Mouse (Mus musculus) megakaryocyte-erythroid progenitor cell, adult 5-6 weeks (primary cell): ENCODE data around the gene S100a5. TPM values are rescaled to one million over a fixed set of nuclear protein-coding genes. Genes with fewer than 3 reads are reported as not detected.

ENCODE experiments used
- ATAC-seq: replicated peaks from 2 replicates; pipeline ENCODE4 v1.8.0; 2016; ENCODE audit warnings: mild to moderate bottlenecking, inconsistent platforms; ENCODE audit not compliant: severe bottlenecking, poor library complexity, low FRiP score, low TSS enrichment
- total RNA-seq, 2 experiments: library from RNA; stranded (forward) in 1 of 2; stranded (reverse) in 1 of 2; fragments of 200-1000, 215-1000 nt in 1 of 2; fragments of >200 nt in 1 of 2; fragmentation: Nextera tagmentation in 1 of 2; gene quantifications; 2 replicates each; pipeline ENCODE4 v1.2.3; 2014 to 2017

S100a5 gene
- total RNA-seq (2014; fragmentation: Nextera tagmentation) (not detected in 2 replicates), total RNA-seq (2017) (not detected in 2 replicates)

DNA sequence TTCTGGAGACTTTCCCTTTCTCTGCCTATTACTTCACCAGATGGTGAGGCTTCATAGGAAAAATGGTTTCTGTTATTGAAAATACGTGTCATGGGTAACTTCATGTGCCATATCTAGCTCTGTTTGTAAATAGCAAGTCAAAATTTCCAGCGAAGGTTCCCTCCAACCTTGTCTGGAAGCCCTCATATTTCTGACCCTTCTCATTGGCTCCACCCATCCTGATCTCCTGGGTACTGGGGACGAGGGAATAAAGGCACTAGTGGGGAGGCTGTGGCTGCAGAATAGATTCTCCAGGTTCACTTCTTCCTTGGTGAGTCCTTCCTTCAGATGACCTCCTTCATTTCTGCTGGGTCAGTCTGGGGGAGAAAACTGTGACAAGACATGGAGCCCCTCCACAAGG, at the start of gene S100a5:
Gene S100a5, plus strand, starts transcription at position 301 of the 400 bp plus-strand sequence.
- no peak for ATAC-seq

DNA sequence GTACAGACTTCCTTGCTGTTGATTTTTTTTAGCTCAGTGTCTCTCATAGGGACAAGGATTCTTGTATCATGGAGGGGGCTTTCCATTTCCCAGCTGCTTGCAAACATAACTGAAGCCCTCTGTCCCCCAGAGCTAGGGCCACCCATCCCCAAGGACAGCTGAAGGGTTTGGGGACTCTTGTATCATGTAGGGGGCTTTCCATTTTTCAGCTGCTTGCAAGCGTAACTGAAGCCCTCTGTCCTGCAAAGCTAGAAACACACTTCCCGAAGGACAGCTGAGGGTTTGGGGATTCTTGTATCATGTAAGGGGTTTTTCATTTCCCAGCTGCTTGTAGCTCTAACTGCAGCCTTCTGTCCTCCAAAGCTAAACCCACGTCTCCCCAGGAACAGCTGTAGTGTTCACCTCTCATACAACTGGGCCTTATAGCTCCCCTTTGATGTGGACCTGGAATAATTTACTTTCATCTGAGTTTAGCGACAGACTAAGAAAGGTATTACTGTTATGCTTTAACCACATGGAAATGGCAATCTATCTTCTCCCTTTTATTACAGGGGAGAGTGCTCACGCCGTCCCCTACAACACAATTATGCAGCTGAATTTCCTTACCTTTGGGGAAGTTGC, 48.2 kb upstream of the S100a5 start, which contains the start of gene S100a3:
Gene S100a3, plus strand, starts transcription at position 571 of the 621 bp plus-strand sequence.
- no peak for ATAC-seq

- ATAC-seq = no peak
These were observed 33.6 kb upstream of the S100a5 start for GRCm38 (mm10) chr3:90574691-90575090.

GRCm38 (mm10) chr3:90575320-90575719, 33.0 kb upstream of the S100a5 start:
- no peak for ATAC-seq

- no peak for ATAC-seq
These were observed 31.8 kb upstream of the S100a5 start for GRCm38 (mm10) chr3:90576351-90577001.

DNA sequence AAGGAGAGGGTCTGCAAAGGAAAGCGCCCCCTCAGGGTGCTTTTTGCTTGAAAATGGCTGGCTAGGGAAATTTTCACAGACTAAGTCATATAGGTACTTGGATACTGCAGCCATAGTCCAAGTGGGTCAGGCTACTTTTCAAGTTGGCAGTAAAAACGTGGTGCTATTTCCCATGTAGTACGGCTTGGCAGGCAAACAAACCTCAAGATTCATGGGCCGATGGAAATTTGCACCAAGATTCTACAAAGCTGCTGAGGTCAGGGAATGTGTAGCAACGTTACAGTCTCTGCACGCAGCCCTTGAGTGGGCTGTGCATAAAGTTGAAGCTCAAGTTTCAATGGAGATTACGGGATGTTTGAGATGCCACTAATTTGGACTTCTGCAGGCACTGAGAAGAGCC, 28.9 kb upstream of the S100a5 start:
- no peak for ATAC-seq

- ATAC-seq = no peak
These were observed 27.2 kb upstream of the S100a5 start for GRCm38 (mm10) chr3:90581141-90581540.

GRCm38 (mm10) chr3:90582156-90582555, 26.2 kb upstream of the S100a5 start:
- ATAC-seq = no peak

GRCm38 (mm10) chr3:90582556-90582955, 25.8 kb upstream of the S100a5 start:
- no peak for ATAC-seq

GRCm38 (mm10) chr3:90583893-90584292, 24.4 kb upstream of the S100a5 start:
- ATAC-seq = no peak

GRCm38 (mm10) chr3:90585595-90585994, 22.7 kb upstream of the S100a5 start:
- ATAC-seq = peak; percentile 66; the same call in 1 of the 2 replicates

- no peak for ATAC-seq
These were observed 22.2 kb upstream of the S100a5 start for GRCm38 (mm10) chr3:90586016-90586643.

DNA sequence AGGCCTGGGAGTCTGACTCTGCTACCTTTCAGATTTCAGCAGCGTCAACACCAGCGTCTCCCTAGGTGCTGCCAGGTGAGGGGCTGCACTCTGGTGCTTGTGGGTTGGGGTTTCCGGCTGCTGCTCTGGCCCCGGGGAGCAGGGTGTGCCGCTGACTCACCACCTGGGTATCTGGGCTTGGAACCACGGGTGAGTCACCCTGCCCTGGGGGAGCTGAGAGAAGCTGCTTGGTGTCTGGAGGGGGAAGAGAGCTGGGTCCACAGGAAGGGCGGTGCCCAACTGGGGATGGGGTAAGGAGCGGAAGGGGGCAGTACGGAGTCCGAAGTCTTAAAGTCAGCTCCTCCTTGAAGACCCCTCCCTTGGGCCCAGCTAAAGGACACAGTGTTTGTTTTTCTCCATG, 21.4 kb upstream of the S100a5 start:
- ATAC-seq = peak; percentile 43; the same call in 1 of the 2 replicates

DNA sequence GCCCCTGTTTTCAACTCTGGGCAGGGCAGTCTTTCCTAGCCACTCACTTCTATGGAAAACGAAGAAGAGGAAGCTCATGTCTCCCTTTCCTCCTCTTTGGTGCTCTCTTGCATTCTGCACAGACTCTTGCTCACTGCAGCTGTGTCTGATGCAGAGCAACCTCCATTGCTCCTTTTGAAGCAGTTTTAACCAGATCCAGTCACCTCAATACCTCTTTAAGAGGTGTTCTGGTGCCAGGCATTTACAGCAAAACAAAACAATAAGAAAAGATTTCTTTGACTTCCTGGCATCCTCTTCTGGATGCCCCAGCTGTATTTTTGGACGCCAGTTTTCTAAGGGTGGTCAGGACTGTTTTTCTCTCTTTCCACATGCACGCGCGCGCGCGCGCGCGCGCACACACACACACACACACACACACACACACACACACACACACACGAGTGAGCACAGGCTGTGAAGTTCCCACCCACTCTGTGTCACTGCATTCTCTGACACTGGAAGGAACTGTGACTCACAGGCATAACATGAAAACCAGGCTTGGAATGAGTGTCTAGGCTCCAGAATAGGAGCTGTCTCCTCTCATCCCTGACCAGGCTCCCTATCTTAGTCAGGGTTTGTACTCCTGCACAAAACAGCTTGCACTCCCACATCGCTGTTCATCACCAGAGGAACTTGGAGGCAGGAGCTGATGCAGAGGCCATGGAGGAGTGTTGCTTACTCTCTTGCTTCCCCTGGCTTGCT, 20.8 kb upstream of the S100a5 start:
- ATAC-seq = no peak

DNA sequence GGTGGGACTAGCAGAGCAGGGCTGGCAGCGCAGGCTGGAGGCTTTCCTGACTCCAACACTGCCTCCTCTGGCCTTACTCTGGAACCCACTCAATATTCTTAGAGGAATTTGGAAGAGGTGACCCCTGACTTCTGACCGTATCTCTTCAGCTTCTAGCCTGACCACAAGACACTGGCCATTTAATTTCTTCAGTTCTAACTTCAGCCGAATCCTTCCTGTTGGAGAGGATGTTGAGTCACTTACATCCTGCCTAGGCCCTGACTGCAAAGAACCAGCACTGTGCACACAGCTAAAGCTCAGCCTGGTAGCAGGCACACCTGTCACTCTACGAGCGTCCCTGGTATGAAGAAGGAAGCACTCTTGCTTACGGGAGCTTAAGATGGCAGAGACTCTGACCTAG, 18.9 kb upstream of the S100a5 start:
- ATAC-seq = no peak

- no peak for ATAC-seq
These were observed 18.4 kb upstream of the S100a5 start, which contains the start of gene S100a2 for GRCm38 (mm10) chr3:90589947-90590346. Gene S100a2 (plus strand): TSS chr3:90590247.

DNA sequence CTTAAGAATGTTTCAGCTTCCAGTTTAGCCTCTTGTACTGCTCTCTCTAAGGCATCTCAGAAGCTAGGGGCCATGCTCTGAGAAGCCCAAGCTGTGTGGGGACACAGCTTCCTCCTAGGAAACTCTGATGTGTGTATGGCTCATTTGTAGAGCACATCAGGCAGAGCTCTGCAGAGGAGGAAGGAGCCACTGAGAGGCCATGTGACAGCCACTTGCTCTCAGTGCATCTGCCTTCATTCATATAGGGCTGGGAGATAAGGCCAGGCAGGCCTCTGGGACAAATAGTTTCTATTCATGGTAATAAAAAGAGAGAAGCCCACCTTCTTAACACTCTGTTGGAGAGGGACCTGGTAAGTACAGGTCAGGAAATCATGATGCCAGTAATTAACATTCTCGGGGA, 13.9 kb upstream of the S100a5 start:
- ATAC-seq = no peak

- ATAC-seq = no peak
These were observed 12.8 kb upstream of the S100a5 start for GRCm38 (mm10) chr3:90595556-90595955.

DNA sequence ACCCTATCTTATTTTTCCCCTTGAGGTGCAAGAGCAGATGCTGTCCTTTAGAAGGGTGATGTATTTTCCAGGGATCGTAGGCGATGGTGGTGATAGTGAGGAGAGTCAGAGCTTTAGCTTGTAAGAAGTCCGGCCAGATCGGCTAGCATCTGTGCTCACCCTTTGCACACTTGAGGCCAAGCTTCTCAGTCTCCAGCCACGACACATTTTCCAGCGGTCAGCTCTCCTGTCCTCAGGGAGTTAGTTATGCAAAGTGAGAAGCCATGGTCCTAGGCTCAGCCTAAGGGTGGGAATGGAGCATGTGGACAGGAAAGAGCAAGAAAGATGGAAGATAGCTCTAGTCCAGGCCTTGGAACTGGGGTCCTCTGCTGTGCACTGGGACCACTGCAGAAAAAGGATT, 11.5 kb upstream of the S100a5 start:
- ATAC-seq = no peak

DNA sequence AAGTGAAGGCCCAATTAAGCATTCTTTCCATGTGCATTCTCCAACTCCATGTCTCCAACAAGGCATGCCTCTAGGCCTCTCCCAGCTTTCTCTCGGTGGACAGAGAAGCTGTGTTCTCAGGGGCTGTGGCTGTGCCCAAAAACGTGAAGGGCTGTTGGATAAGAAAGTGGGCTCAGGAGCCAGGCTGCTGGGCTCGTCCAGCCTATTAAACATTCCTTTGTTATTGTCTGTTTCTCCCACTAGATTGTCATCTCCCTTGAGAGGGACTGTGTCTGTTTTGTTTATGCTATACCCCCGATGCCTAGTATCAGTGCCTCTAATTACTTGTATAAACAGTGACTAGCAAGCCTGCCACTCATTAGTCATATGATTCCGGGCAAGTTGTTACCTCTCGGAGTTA, 10.6 kb upstream of the S100a5 start:
- ATAC-seq = no peak
